Mouse (Mus musculus): Measurements from ENCODE around the gene Olfr1174-ps.
A peak's percentile ranks its signal among the peaks of the same experiment; 100 is the strongest.

Gene Olfr1174-ps

GRCm38 (mm10) chr2:88315035-88315434, at the start of gene Olfr1174-ps:
TSS of gene Olfr1174-ps (minus strand) at chr2:88315135.
- DNase-seq (ENCODE audit: low spot score) = no peak

- DNase-seq (ENCODE audit: low spot score) = peak; percentile 80
These were observed 41.4 kb upstream of the Olfr1174-ps start for GRCm38 (mm10) chr2:88356304-88356703.

- DNase-seq (ENCODE audit: low spot score) = no peak
These were observed 31.5 kb upstream of the Olfr1174-ps start, which contains the start of gene Olfr1177-ps for GRCm38 (mm10) chr2:88346392-88346791. TSS of gene Olfr1177-ps (minus strand) at chr2:88346492.

- DNase-seq (ENCODE audit: low spot score) = no peak
These were observed 21.5 kb upstream of the Olfr1174-ps start, which contains the start of gene Olfr1176 for GRCm38 (mm10) chr2:88336421-88336820. TSS of gene Olfr1176 (plus strand) at chr2:88336721.

GRCm38 (mm10) chr2:88327115-88327514, 12.2 kb upstream of the Olfr1174-ps start, which contains the start of gene Olfr1175-ps:
TSS of gene Olfr1175-ps (minus strand) at chr2:88327215.
- DNase-seq (ENCODE audit: low spot score) = no peak

- no peak for DNase-seq (ENCODE audit: low spot score)
These were observed 35.2 kb downstream of the Olfr1174-ps start, which contains the start of gene Olfr1173 for GRCm38 (mm10) chr2:88279775-88280174. TSS of gene Olfr1173 (minus strand) at chr2:88279875.
